Mouse (Mus musculus) kidney, embryonic 16.5 days (tissue): ENCODE measurements around the gene Ap4s1. TPM values are rescaled to one million over a fixed set of nuclear protein-coding genes. Genes with fewer than 3 reads are reported as not detected.
"Not testable (repeated sequence)": the region's sequence is repeated elsewhere in the genome, so short reads cannot be mapped to it uniquely, and the experiment has no call there.

Source experiments
- ATAC-seq: fragments of 200-750 bp; cut with Nextera tagmentation; 2 replicates; pipeline ENCODE4 v1.8.0; 2017; ENCODE audit warnings: moderate TSS enrichment; ENCODE audit not compliant: low FRiP score, low TSS enrichment
- H3K27ac ChIP-seq: fragments of 300-500 bp; sonication (generic); 2 replicates; pipeline ENCODE4 v1.5.1; 2014; ENCODE audit warnings: low read length
- H3K27me3 ChIP-seq: fragments of 300-500 bp; sonication (generic); 2 replicates; pipeline ENCODE4 v1.6.1; 2014; ENCODE audit warnings: low read length, control low read depth, mixed read lengths; ENCODE audit not compliant: insufficient read depth
- H3K36me3 ChIP-seq: fragments of 300-500 bp; sonication (generic); 2 replicates; pipeline ENCODE4 v1.6.1; 2014; ENCODE audit warnings: low read length, control low read depth, mixed read lengths; ENCODE audit not compliant: insufficient read depth
- H3K4me1 ChIP-seq: fragments of 300-500 bp; sonication (generic); 2 replicates; pipeline ENCODE4 v1.6.1; 2014; ENCODE audit warnings: low read length, control low read depth, mixed read lengths; ENCODE audit not compliant: insufficient read depth
- H3K4me2 ChIP-seq: fragments of 300-500 bp; sonication (generic); replicated peaks from 2 replicates; pipeline ENCODE4 v1.6.1; 2014; ENCODE audit warnings: low read depth, low read length
- H3K4me3 ChIP-seq: fragments of 300-500 bp; sonication (generic); 2 replicates; pipeline ENCODE4 v1.5.1; 2014; ENCODE audit warnings: mild to moderate bottlenecking, low read length
- H3K9ac ChIP-seq: fragments of 300-500 bp; sonication (generic); replicated peaks from 2 replicates; pipeline ENCODE4 v1.6.1; 2014; ENCODE audit warnings: low read length
- H3K9me3 ChIP-seq: fragments of 300-500 bp; sonication (generic); 2 replicates; pipeline ENCODE4 v1.6.1; 2016; ENCODE audit warnings: low read length, control low read depth
- WGBS: fragments of 180-500 bp; shearing (Covaris S2); extraction: QIAGEN DNeasy Blood & Tissue Kit; methylation state at CpG from one replicate; pipeline ENCODE4 v1.1.7; 2014; 5-methylcytosine and 5-hydroxymethylcytosine counted together
- polyA plus RNA-seq: library from polyadenylated mRNA; unstranded; fragments of >200 nt; fragmentation: Nextera tagmentation; extraction: Ambion mirVana; gene quantifications from 2 replicates; pipeline ENCODE4 v1.2.1, GENCODE M21; 2015

The Ap4s1 gene
- polyA plus RNA-seq, 1 experiment from 2014 or later = 30.0 TPM

DNA sequence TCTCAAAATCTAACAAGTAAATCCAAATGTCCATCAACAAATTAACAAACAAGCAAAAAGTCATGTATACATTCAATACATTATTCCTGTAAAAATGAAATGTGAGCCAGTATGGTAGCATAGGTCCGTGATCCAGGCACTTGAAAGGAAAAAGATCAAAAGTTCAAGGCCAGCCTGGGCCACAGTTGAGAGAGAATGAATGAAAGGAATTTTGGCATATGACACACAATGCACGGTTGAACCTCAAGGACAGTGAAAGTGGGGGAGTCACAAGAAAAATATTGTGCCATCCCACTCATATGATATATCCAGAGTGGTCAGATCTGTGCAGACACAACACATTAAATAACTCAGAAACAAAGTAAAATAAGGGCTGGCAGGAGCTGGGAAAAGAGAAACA lies 14.4 kb upstream of the Ap4s1 start:
- no peak for ATAC-seq
- 34% methylated on average over 2 of the region's 2 CpGs for WGBS
- H3K9ac ChIP-seq = no peak overlapping the region

GRCm38 (mm10) chr12:51678844-51679243 lies 12.0 kb upstream of the Ap4s1 start:
- Histone ChIP-seq H3K4me2 (no peak overlapping the region), H3K9ac (no peak overlapping the region), H3K4me1 (peaks cover 24% of the 10 kb centered on the region), H3K27me3 (no peaks in the 10 kb centered on the region), H3K9me3 (no peaks in the 10 kb centered on the region), H3K4me3 (no peak overlapping the region), H3K27ac (no peak overlapping the region), H3K36me3 (no peaks in the 10 kb centered on the region)
- whole genome bisulfite sequencing = 86% methylated on average over 1 of the region's 1 CpGs
- ATAC-seq = peak; percentile 78

More for the DNA sequence above, 14.4 kb upstream of the Ap4s1 start:
- H3K9me3 ChIP-seq = no peaks in the 10 kb centered on the region
- H3K36me3 ChIP-seq = no peaks in the 10 kb centered on the region
- H3K27me3 ChIP-seq = no peaks in the 10 kb centered on the region
- no peak overlapping the region for H3K4me3 ChIP-seq
- no peak overlapping the region for H3K27ac ChIP-seq
- no peak overlapping the region for H3K4me2 ChIP-seq
- peaks cover 29% of the 10 kb centered on the region for H3K4me1 ChIP-seq

DNA sequence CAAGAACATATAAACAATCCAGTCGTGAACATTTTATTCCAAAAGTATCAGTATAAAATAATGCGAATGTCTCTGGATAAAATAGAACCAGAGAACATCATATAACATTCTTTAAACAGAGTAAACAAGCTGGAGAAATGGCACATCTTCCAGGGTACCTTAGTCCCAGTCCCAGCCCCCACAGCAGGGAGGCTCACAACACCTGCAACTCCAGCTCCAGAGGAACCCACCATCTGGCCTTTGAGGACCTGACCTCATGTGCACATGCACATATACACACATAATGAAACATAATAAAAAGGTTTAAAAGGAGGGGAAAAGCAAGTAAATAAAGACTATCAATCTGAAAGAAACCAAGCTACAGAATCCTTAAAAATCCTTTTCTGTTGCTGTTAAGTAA lies 2.3 kb upstream of the Ap4s1 start:
- no peak overlapping the region for H3K4me2 ChIP-seq
- ATAC-seq = no peak
- H3K27me3 ChIP-seq = no peaks in the 10 kb centered on the region
- WGBS = 85% methylated on average over 2 of the region's 2 CpGs
- H3K9ac ChIP-seq = no peak overlapping the region
- H3K36me3 ChIP-seq = no peaks in the 10 kb centered on the region
- peaks cover 19% of the 10 kb centered on the region for H3K4me1 ChIP-seq
- H3K27ac ChIP-seq = no peak overlapping the region
- H3K9me3 ChIP-seq = no peaks in the 10 kb centered on the region
- H3K4me3 ChIP-seq = no peak overlapping the region

- no peaks in the 10 kb centered on the region for H3K9me3 ChIP-seq
- WGBS = under 1% methylated on average over 52 of the region's 56 CpGs
- no peaks in the 10 kb centered on the region for H3K36me3 ChIP-seq
- peak within 1 kb of the TSS; percentile 97 for H3K4me3 ChIP-seq
- no peaks in the 10 kb centered on the region for H3K27me3 ChIP-seq
- H3K4me2 ChIP-seq = peak within 1 kb of the TSS; percentile 60
- peaks cover 27% of the 10 kb centered on the region for H3K4me1 ChIP-seq
- peak within 1 kb of the TSS; percentile 99 for H3K27ac ChIP-seq
- peak within 1 kb of the TSS; percentile 100 for H3K9ac ChIP-seq
- ATAC-seq = peak; percentile 97
These were observed 1.2 kb downstream of the Ap4s1 start, which contains the start of gene Strn3 for GRCm38 (mm10) chr12:51691845-51692632. Gene Strn3, minus strand, starts transcription at chr12:51691897.

DNA sequence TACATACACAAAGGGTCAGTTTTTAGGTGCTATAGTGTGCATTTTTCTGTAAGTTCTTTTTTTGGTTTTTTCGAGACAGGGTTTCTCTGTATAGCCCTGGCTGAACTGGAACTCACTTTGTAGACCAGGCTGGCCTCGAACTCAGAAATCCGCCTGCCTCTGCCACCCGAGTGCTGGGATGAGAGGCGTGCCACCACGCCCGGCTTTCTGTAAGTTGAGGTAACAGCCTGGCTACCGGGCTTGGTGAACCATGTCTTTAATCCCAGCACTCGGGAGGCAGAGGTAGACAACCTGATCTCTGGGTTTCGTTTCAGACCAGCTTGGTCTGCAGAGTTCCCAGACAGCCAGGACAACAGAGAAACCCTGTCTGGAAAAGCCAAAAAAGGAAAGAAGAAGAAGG lies 2.0 kb downstream of the Ap4s1 start:
- H3K9me3 ChIP-seq, H3K4me3 ChIP-seq, ATAC-seq, H3K27me3 ChIP-seq, H3K36me3 ChIP-seq: not testable (repeated sequence)
- H3K9ac ChIP-seq = peak overlapping the region; percentile 35; the same call in 1 of the 2 replicates
- peak overlapping the region; percentile 33 for H3K4me2 ChIP-seq
- WGBS = 60% methylated on average over 10 of the region's 10 CpGs
- H3K27ac ChIP-seq = 0 out of 2 replicates have a peak overlapping the region, but pooled peaks have one; percentile 58
- H3K4me1 ChIP-seq = peaks cover 27% of the 10 kb centered on the region

DNA sequence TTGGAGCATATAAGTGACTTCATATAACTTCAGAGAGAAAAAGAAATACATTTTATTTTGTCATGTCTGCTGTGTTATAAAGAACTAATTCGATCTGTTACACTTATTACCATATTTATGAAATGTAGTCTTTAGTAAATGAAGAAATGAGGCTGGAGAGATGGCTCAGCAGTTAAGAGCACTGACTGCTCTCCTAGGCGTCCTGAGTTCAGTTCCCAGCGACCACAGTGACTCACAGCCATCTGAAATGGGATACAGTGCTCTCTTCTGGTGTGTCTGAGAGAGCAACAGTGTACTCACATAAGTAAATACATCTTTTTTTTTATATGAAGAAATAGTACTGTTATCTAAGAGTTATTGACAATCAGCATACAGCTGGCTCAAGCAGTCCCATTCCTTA lies 2.6 kb downstream of the Ap4s1 start:
- no peak overlapping the region for H3K27ac ChIP-seq
- H3K4me3 ChIP-seq = no peak overlapping the region
- H3K4me1 ChIP-seq = peaks cover 25% of the 10 kb centered on the region
- WGBS = 77% methylated on average over 3 of the region's 3 CpGs
- H3K9me3 ChIP-seq = no peaks in the 10 kb centered on the region
- H3K36me3 ChIP-seq = no peaks in the 10 kb centered on the region
- no peak overlapping the region for H3K9ac ChIP-seq
- ATAC-seq = no peak
- H3K27me3 ChIP-seq = no peaks in the 10 kb centered on the region
- H3K4me2 ChIP-seq = no peak overlapping the region

- Histone ChIP-seq H3K4me2 (no peak overlapping the region), H3K9ac (no peak overlapping the region), H3K9me3 (no peaks in the 10 kb centered on the region), H3K27me3 (no peaks in the 10 kb centered on the region), H3K4me3 (no peak overlapping the region), H3K4me1 (peaks cover 20% of the 10 kb centered on the region), H3K27ac (peak overlapping the region; percentile 37; the same call in 1 of the 2 replicates), H3K36me3 (no peaks in the 10 kb centered on the region)
- ATAC-seq = no peak
These were observed 3.3 kb downstream of the Ap4s1 start for GRCm38 (mm10) chr12:51694096-51694495.

DNA sequence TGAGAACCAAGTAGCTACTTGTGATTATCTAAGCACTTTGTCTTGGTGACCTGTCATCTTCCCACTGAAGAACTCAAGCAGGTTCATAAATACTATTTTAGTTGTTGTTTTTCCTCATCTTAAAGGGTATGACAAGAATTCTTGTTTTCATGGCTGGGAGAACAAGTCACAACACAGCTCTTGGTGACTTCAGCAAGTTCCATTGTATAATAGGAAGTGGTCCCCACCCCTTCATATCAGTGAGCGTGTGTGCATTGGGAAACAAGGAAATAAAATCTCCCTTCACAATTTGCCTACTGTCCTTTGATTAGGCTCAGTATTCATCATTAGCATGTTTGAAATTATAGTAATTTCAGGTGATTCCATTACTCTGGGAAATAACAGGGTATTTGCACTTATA lies 4.1 kb downstream of the Ap4s1 start:
- no peak for ATAC-seq
- H3K27ac ChIP-seq = no peak overlapping the region
- H3K4me3 ChIP-seq = no peak overlapping the region
- no peak overlapping the region for H3K9ac ChIP-seq
- H3K9me3 ChIP-seq = no peaks in the 10 kb centered on the region
- H3K4me2 ChIP-seq = no peak overlapping the region
- H3K27me3 ChIP-seq = no peaks in the 10 kb centered on the region
- WGBS = 70% methylated on average over 1 of the region's 1 CpGs
- no peaks in the 10 kb centered on the region for H3K36me3 ChIP-seq
- H3K4me1 ChIP-seq = peaks cover 15% of the 10 kb centered on the region

GRCm38 (mm10) chr12:51696157-51696556 lies 5.3 kb downstream of the Ap4s1 start:
- H3K9ac ChIP-seq = no peak overlapping the region
- no peak overlapping the region for H3K27ac ChIP-seq
- no peak overlapping the region for H3K4me3 ChIP-seq
- H3K36me3 ChIP-seq = no peaks in the 10 kb centered on the region
- no peak overlapping the region for H3K4me2 ChIP-seq
- no peak for ATAC-seq
- WGBS = 93% methylated on average over 2 of the region's 2 CpGs
- H3K27me3 ChIP-seq = no peaks in the 10 kb centered on the region
- H3K9me3 ChIP-seq = no peaks in the 10 kb centered on the region
- peaks cover 15% of the 10 kb centered on the region for H3K4me1 ChIP-seq

- peaks cover 5% of the 10 kb centered on the region; the same call in 1 of the 2 replicates for H3K4me1 ChIP-seq
- H3K4me2 ChIP-seq = no peak overlapping the region
- ATAC-seq = peak; percentile 69; the same call in 1 of the 2 replicates
- no peaks in the 10 kb centered on the region for H3K27me3 ChIP-seq
- H3K4me3 ChIP-seq = no peak overlapping the region
- no peak overlapping the region for H3K27ac ChIP-seq
- H3K9ac ChIP-seq = no peak overlapping the region
- H3K9me3 ChIP-seq = no peaks in the 10 kb centered on the region
- 55% methylated on average over 8 of the region's 8 CpGs for WGBS
- no peaks in the 10 kb centered on the region for H3K36me3 ChIP-seq
These were observed 9.0 kb downstream of the Ap4s1 start for GRCm38 (mm10) chr12:51699623-51700393.
